Mouse (Mus musculus) MEL (cell line): ENCODE measurements around the gene Guk1. TPM values are rescaled to one million over a fixed set of nuclear protein-coding genes. Genes with fewer than 3 reads are reported as not detected.

ENCODE experiments used
- DNase-seq: peaks from one replicate; pipeline ENCODE4 v3.0.0; 2011; ENCODE audit warnings: low read depth, low spot score
- H3K27ac ChIP-seq: 2 replicates; pipeline ENCODE4 v1.5.1; 2012; ENCODE audit warnings: low read depth, mild to moderate bottlenecking, control low read depth, low read length, moderate library complexity; ENCODE audit not compliant: control insufficient read depth
- H3K27me3 ChIP-seq, 2 experiments: fragments of 150-350 bp in 1 of 2; sonication (generic) in 1 of 2; 2 replicates each; pipeline ENCODE4 v1.6.1; 2012; ENCODE audit warnings: low read length in 2 of 2, mild to moderate bottlenecking in 2 of 2, improper control_type of control experiment in 1 of 2, moderate library complexity in 1 of 2; ENCODE audit not compliant: insufficient read depth in 2 of 2, control insufficient read depth in 1 of 2
- H3K36me3 ChIP-seq, 2 experiments: 2 replicates each; pipeline ENCODE4 v1.6.1; 2012 to 2014; ENCODE audit warnings: low read length in 2 of 2, improper control_type of control experiment in 1 of 2, inconsistent platforms in 1 of 2, mild to moderate bottlenecking in 1 of 2; ENCODE audit not compliant: insufficient read depth in 2 of 2, control insufficient read depth in 1 of 2
- H3K4me1 ChIP-seq, 2 experiments: fragments of 150-350 bp in 1 of 2; sonication (generic) in 1 of 2; 2 replicates each; pipeline ENCODE4 v1.6.1; 2012; ENCODE audit warnings: low read length in 2 of 2, improper control_type of control experiment in 1 of 2, mild to moderate bottlenecking in 1 of 2; ENCODE audit not compliant: insufficient read depth in 2 of 2, control insufficient read depth in 1 of 2
- H3K4me3 ChIP-seq, 2 experiments: fragments of 150-350 bp in 1 of 2; sonication (generic) in 1 of 2; 2 replicates each; pipeline ENCODE4 v1.5.1; 2012; ENCODE audit warnings: low read depth in 2 of 2, low read length in 2 of 2, mild to moderate bottlenecking in 2 of 2, moderate library complexity in 2 of 2, control low read depth in 1 of 2, improper control_type of control experiment in 1 of 2; ENCODE audit not compliant: control insufficient read depth in 1 of 2, insufficient read depth in 1 of 2
- H3K79me2 ChIP-seq: 2 replicates; pipeline ENCODE4 v1.6.1; 2012; ENCODE audit warnings: mild to moderate bottlenecking, low read length, moderate library complexity; ENCODE audit not compliant: control insufficient read depth, poor library complexity, insufficient read depth
- H3K9ac ChIP-seq: 2 replicates; pipeline ENCODE4 v1.6.1; 2012; ENCODE audit warnings: low read depth, mild to moderate bottlenecking, control low read depth, low read length, moderate library complexity; ENCODE audit not compliant: control insufficient read depth, poor library complexity, severe bottlenecking
- H3K9me3 ChIP-seq: fragments of 150-350 bp; sonication (generic); replicated peaks from 2 replicates; pipeline ENCODE4 v1.6.1; 2012; ENCODE audit warnings: mild to moderate bottlenecking, low read length, improper control_type of control experiment, moderate library complexity; ENCODE audit not compliant: insufficient read depth
- BHLHE40 ChIP-seq: IDR thresholded peaks from 2 replicates; pipeline ENCODE4 v1.6.1; 2012; ENCODE audit warnings: low read depth, mild to moderate bottlenecking, inconsistent platforms, low read length, improper control_type of control experiment, borderline replicate concordance
- CHD2 ChIP-seq: IDR thresholded peaks from 2 replicates; pipeline ENCODE4 v1.6.1; 2011; ENCODE audit warnings: low read length, improper control_type of control experiment
- ELF1 ChIP-seq: IDR thresholded peaks from 2 replicates; pipeline ENCODE4 v1.6.1; 2014; ENCODE audit warnings: low read depth, mild to moderate bottlenecking, inconsistent platforms, low read length, improper control_type of control experiment, moderate library complexity
- EP300 ChIP-seq, 2 experiments: IDR thresholded peaks; 2 replicates each; pipeline ENCODE4 v1.6.1; 2011; ENCODE audit warnings: improper control_type of control experiment in 2 of 2, low read length in 2 of 2, low read depth in 1 of 2, mild to moderate bottlenecking in 1 of 2
- ETS1 ChIP-seq: IDR thresholded peaks from 2 replicates; pipeline ENCODE4 v1.6.1; 2012; ENCODE audit warnings: low read depth, mild to moderate bottlenecking, inconsistent platforms, low read length, improper control_type of control experiment, moderate library complexity
- GABPA ChIP-seq: IDR thresholded peaks from 2 replicates; pipeline ENCODE4 v1.6.1; 2012; ENCODE audit warnings: low read depth, mild to moderate bottlenecking, inconsistent platforms, low read length, improper control_type of control experiment, moderate library complexity
- HCFC1 ChIP-seq: IDR thresholded peaks from 2 replicates; pipeline ENCODE4 v1.6.1; 2012; ENCODE audit warnings: low read depth, mild to moderate bottlenecking, inconsistent platforms, low read length, improper control_type of control experiment, moderate library complexity
- JUND ChIP-seq: IDR thresholded peaks from 2 replicates; pipeline ENCODE4 v1.6.1; 2011; ENCODE audit warnings: low read depth, mild to moderate bottlenecking, improper control_type of control experiment, low read length
- KAT2A ChIP-seq: conservative IDR thresholded peaks from 2 replicates; pipeline ENCODE4 v1.6.1; 2012; ENCODE audit warnings: low read depth, low read length, improper control_type of control experiment, inconsistent platforms
- MAX ChIP-seq: IDR thresholded peaks from 2 replicates; pipeline ENCODE4 v1.6.1; 2011; ENCODE audit warnings: low read length, improper control_type of control experiment
- MAZ ChIP-seq: IDR thresholded peaks from 2 replicates; pipeline ENCODE4 v1.6.1; 2012; ENCODE audit warnings: low read depth, mild to moderate bottlenecking, inconsistent platforms, low read length, improper control_type of control experiment
- MEF2A ChIP-seq: IDR thresholded peaks from 2 replicates; pipeline ENCODE4 v1.6.1; 2014; ENCODE audit warnings: low read depth, mild to moderate bottlenecking, inconsistent platforms, low read length, improper control_type of control experiment; ENCODE audit not compliant: poor library complexity, insufficient replicate concordance, severe bottlenecking; ENCODE audit errors: extremely low read depth
- MYB ChIP-seq: IDR thresholded peaks from 2 replicates; pipeline ENCODE4 v1.6.1; 2011; ENCODE audit warnings: mild to moderate bottlenecking, low read depth, low read length, improper control_type of control experiment
- MYC ChIP-seq: IDR thresholded peaks from 2 replicates; pipeline ENCODE4 v1.6.1; 2011; ENCODE audit warnings: low read depth, mild to moderate bottlenecking, low read length, improper control_type of control experiment, moderate library complexity
- NELFE ChIP-seq: IDR thresholded peaks from 2 replicates; pipeline ENCODE4 v1.6.1; 2011; ENCODE audit warnings: low read depth, low read length, improper control_type of control experiment
- POLR2A ChIP-seq, 2 experiments: IDR thresholded peaks; 2 replicates each; pipeline ENCODE4 v1.6.1; 2011 to 2012; ENCODE audit warnings: low read length in 2 of 2, mild to moderate bottlenecking in 2 of 2, control low read depth in 1 of 2, improper control_type of control experiment in 1 of 2, low read depth in 1 of 2, moderate library complexity in 1 of 2; ENCODE audit not compliant: control insufficient read depth in 1 of 2, insufficient read depth in 1 of 2, poor library complexity in 1 of 2
- POLR2AphosphoS2 ChIP-seq: IDR thresholded peaks from 2 replicates; pipeline ENCODE4 v1.6.1; 2011; ENCODE audit warnings: low read length, improper control_type of control experiment
- RAD21 ChIP-seq: IDR thresholded peaks from 2 replicates; pipeline ENCODE4 v1.6.1; 2011; ENCODE audit warnings: mild to moderate bottlenecking, low read depth, low read length, improper control_type of control experiment
- RCOR1 ChIP-seq: IDR thresholded peaks from 2 replicates; pipeline ENCODE4 v1.6.1; 2012; ENCODE audit warnings: low read depth, mild to moderate bottlenecking, inconsistent platforms, low read length, improper control_type of control experiment
- SMC3 ChIP-seq: IDR thresholded peaks from 2 replicates; pipeline ENCODE4 v1.6.1; 2011; ENCODE audit warnings: low read depth, low read length, improper control_type of control experiment
- TAL1 ChIP-seq: IDR thresholded peaks from 2 replicates; pipeline ENCODE4 v1.6.1; 2012; ENCODE audit warnings: mild to moderate bottlenecking, inconsistent platforms, low read length, moderate library complexity, mixed read lengths
- TBP ChIP-seq: IDR thresholded peaks from 2 replicates; pipeline ENCODE4 v1.8.0; 2011; ENCODE audit warnings: low read depth, low read length, improper control_type of control experiment
- TCF12 ChIP-seq: IDR thresholded peaks from 2 replicates; pipeline ENCODE4 v1.6.1; 2014; ENCODE audit warnings: low read depth, mild to moderate bottlenecking, inconsistent platforms, low read length, improper control_type of control experiment, moderate library complexity
- UBTF ChIP-seq: IDR thresholded peaks from 2 replicates; pipeline ENCODE4 v1.6.1; 2012; ENCODE audit warnings: low read depth, mild to moderate bottlenecking, inconsistent platforms, low read length, improper control_type of control experiment, moderate library complexity, borderline replicate concordance; ENCODE audit not compliant: insufficient read depth
- USF1 ChIP-seq: IDR thresholded peaks from 2 replicates; pipeline ENCODE4 v1.6.1; 2014; ENCODE audit warnings: low read depth, mild to moderate bottlenecking, inconsistent platforms, low read length, improper control_type of control experiment, moderate library complexity
- USF2 ChIP-seq, 2 experiments: IDR thresholded peaks; 2 replicates each; pipeline ENCODE4 v1.6.1; 2011 to 2012; ENCODE audit warnings: improper control_type of control experiment in 2 of 2, low read length in 2 of 2, borderline replicate concordance in 1 of 2, inconsistent platforms in 1 of 2, low read depth in 1 of 2, mild to moderate bottlenecking in 1 of 2; ENCODE audit not compliant: insufficient read depth in 1 of 2
- ZMIZ1 ChIP-seq: IDR thresholded peaks from 2 replicates; pipeline ENCODE4 v1.6.1; 2012; ENCODE audit warnings: low read depth, mild to moderate bottlenecking, inconsistent platforms, low read length, improper control_type of control experiment, moderate library complexity
- ZNF384 ChIP-seq: IDR thresholded peaks from 2 replicates; pipeline ENCODE4 v1.6.1; 2012; ENCODE audit warnings: low read depth, mild to moderate bottlenecking, inconsistent platforms, low read length, improper control_type of control experiment
- polyA plus RNA-seq, 2 experiments: library from polyadenylated mRNA; stranded (reverse) in 1 of 2; unstranded in 1 of 2; fragments of >175 nt in 1 of 2; fragments of >200 nt in 1 of 2; gene quantifications; 2 replicates each; pipeline versions ENCODE4 v1.2.1 to v1.2.4; 2012; ENCODE audit warnings: low replicate concordance in 2 of 2, low read depth in 1 of 2; ENCODE audit not compliant: insufficient read length in 2 of 2, insufficient read depth in 1 of 2, missing spikeins in 1 of 2
- total RNA-seq: library from RNA; depleted of rRNA; stranded (reverse); fragments of 300-350 nt; gene quantifications from 2 replicates; pipeline ENCODE4 v1.2.3, GENCODE M21; 2012

The Guk1 gene
- total and polyA plus RNA-seq, 3 experiments, result 215 to 295 TPM; not detected in 1

- TF ChIP-seq EP300 (IDR thresholded peaks at IDR 0.05; ENCODE audit: low read depth in 1 of 2, low read length in 2 of 2), result no peak
- no peak for TF ChIP-seq JUND
- no peak for TF ChIP-seq BHLHE40
- TF ChIP-seq POLR2A (IDR thresholded peaks at IDR 0.05; ENCODE audit: control insufficient read depth in 1 of 2, insufficient read depth in 1 of 2, low read depth in 1 of 2, low read length in 2 of 2, poor library complexity in 1 of 2), result peak in 1 of 2 experiments; percentile 37; a peak in 1 of 4 replicates
Measured at GRCm38 (mm10) chr11:59210020-59210419, 18.0 kb upstream of the Guk1 start (continued).

GRCm38 (mm10) chr11:59209580-59209979 lies 17.6 kb upstream of the Guk1 start:
- Histone ChIP-seq H3K27ac (no peak overlapping the region), H3K9me3 (no peaks in the 10 kb centered on the region), H3K4me1 (peaks cover 2 to 19% of the 10 kb centered on the region in 2 experiments; a peak in 3 of 4 replicates), H3K27me3 (no peaks in the 10 kb centered on the region), H3K9ac (no peak overlapping the region), H3K4me3 (no peak overlapping the region), H3K79me2 (peaks cover 26% of the 10 kb centered on the region), H3K36me3 (peaks cover 18 to 34% of the 10 kb centered on the region in 2 experiments)
- no peak for DNase-seq
- TF ChIP-seq HCFC1, result no peak
- TF ChIP-seq RCOR1, result no peak
- TF ChIP-seq MYC, result no peak
- no peak for TF ChIP-seq ELF1
- TF ChIP-seq ETS1, result no peak
- TF ChIP-seq USF2 (IDR thresholded peaks at IDR 0.05; ENCODE audit: borderline replicate concordance in 1 of 2, insufficient read depth in 1 of 2, low read depth in 1 of 2, low read length in 2 of 2), result no peak
- TF ChIP-seq MYB, result no peak
- no peak for TF ChIP-seq EP300 (IDR thresholded peaks at IDR 0.05; ENCODE audit: low read depth in 1 of 2, low read length in 2 of 2)
- TF ChIP-seq GABPA, result no peak
- no peak for TF ChIP-seq ZNF384

- no peaks in the 10 kb centered on the region for H3K9me3 ChIP-seq
- H3K4me3 ChIP-seq, result peak overlapping the region; percentile 61 to 85
- peaks cover 15 to 28% of the 10 kb centered on the region in 2 experiments for H3K36me3 ChIP-seq
- no peaks in the 10 kb centered on the region for H3K27me3 ChIP-seq
- H3K27ac ChIP-seq, result 0 out of 2 replicates have a peak overlapping the region, but pooled peaks have one; percentile 7
- H3K9ac ChIP-seq, result peak overlapping the region; percentile 82
- peaks cover 22% of the 10 kb centered on the region for H3K79me2 ChIP-seq
- H3K4me1 ChIP-seq, result peaks cover 2 to 15% of the 10 kb centered on the region in 2 experiments; a peak in 3 of 4 replicates
- peak; percentile 85 for DNase-seq
- TF ChIP-seq USF1 (no peak), RAD21 (peak; percentile 47), ELF1 (no peak), JUND (no peak), SMC3 (peak; percentile 59), MAX (peak; percentile 49; the same call in 1 of the 2 replicates), CHD2 (no peak), HCFC1 (no peak), ZMIZ1 (0 out of 2 replicates have a peak, but pooled peaks have one; percentile 28), MEF2A (no peak), POLR2AphosphoS2 (no peak), ZNF384 (no peak), KAT2A (no peak), ETS1 (0 out of 2 replicates have a peak, but pooled peaks have one; percentile 10), NELFE (no peak), TCF12 (no peak), MAZ (no peak), UBTF (no peak), MYB (no peak), TBP (no peak), EP300 (IDR thresholded peaks at IDR 0.05; ENCODE audit: low read depth in 1 of 2, low read length in 2 of 2) (no peak; a peak in 1 of 4 replicates), MYC (no peak), TAL1 (no peak), BHLHE40 (no peak)
Measured at GRCm38 (mm10) chr11:59209003-59209441, 17.0 kb upstream of the Guk1 start.
